Mouse (Mus musculus) heart, postnatal 36 days (tissue): ENCODE measurements at regions not wholly inside any gene's neighbourhood (a gene's known extent, or its start where the extent isn't known, plus 50 kb on each side); places are given as distances from the start of the nearest gene placed in this dataset.
A peak's percentile ranks its signal among the peaks of the same experiment; 100 is the strongest.

Experiments
- DNase-seq, 2 experiments: peaks; one replicate each; pipeline ENCODE4 v3.0.0; 2021 to 2022
- intact Hi-C: fragments of 180-260 bp; cut with DNase I; formaldehyde crosslinking; loops from one replicate; pipeline ENCODE4 v1.15.1; 2025

GRCm38 (mm10) chr5:33517625-33518024 is 83.8 kb upstream of the Nkx1-1 start:
- no peak for DNase-seq
- intact Hi-C loops: no loop called here

GRCm38 (mm10) chr5:33516211-33516610 is 82.4 kb upstream of the Nkx1-1 start:
- DNase-seq: no peak
- intact Hi-C loops: no loop called here

GRCm38 (mm10) chr5:33512253-33512884 is 78.6 kb upstream of the Nkx1-1 start:
- intact Hi-C loops: no loop called here
- no peak for DNase-seq

GRCm38 (mm10) chr5:33511529-33512252 is 77.9 kb upstream of the Nkx1-1 start:
- DNase-seq: no peak

GRCm38 (mm10) chr5:33505786-33506185 is 72.0 kb upstream of the Nkx1-1 start:
- no peak for DNase-seq
- intact Hi-C loops: no loop called here

More at GRCm38 (mm10) chr5:33511529-33512252, 77.9 kb upstream of the Nkx1-1 start:
- intact Hi-C loops: no loop called here

DNA sequence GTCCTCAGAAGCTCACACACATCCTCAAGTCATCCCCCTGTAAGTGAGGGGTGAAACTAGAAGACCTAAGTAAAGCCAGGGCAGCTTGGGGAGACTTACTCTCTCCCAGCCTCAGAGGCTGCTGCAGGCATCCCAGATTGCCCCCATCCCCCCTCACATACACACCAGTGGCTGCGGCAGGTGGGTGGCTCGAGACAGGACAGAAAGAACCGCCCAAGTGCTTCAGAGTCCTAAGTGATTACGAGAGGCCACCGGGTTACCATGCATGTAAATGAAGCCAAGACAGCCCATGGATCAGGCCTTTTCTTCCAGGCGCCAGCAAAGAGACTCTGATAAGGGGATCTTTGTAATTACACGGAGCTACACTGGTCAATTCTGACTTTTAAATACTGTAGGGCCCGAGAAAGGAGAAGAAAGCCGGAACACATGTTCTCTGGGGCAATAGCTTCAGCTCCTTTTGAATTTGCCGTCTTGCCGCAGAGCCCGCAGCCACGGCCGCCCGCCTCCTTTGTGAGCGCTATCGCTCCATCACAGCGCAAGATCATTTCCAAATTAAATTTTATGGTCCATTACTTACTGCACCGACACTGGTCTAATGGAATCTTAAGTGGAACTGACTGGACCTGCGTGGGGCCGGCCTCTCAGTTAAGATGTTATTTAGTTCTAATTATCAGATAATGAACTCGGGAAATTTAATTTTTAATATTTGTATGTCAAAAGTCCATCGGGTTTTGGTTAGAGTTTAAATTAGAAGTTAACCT is 68.1 kb upstream of the Nkx1-1 start:
- DNase-seq: no peak
- intact Hi-C loops: no loop called here

GRCm38 (mm10) chr5:33501211-33501610 is 67.4 kb upstream of the Nkx1-1 start:
- intact Hi-C loops: no loop called here
- no peak for DNase-seq

DNA sequence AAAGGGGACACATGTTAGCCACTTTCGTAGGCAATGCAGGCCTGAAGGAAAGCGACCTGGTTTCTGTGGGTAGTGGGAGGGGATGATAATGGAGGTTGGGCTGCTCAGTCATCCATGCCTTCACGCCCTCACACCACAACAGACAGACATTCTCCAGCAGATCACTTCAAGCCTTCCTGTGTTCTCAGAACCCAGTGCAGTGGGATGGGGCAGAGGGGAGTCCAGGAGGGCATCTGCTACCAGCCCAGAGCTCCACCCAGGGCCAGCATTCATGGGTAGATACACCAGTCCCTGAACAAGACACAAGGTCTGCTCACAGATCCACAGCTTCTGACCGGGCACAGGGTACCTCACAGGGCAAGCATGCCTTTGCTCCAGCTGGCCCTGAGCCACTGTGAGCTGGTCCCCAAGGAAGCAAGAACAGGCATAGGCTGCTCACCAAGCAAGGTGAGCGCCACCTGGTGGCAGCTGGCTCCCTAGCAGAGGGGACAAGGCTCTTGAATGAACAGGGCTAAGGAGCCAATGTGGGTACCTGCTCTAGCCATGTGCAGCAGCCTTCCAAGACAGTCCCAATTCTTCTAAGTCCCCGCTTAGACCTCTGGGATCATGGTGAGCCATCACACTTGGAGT is 62.2 kb upstream of the Nkx1-1 start:
- intact Hi-C loops: loop anchor here (1.0 to 5.0 kb wide), 3 partner anchors 54 to 103 kb away; no protein-coding TSS in a partner anchor
- DNase-seq: peak; percentile 61 to 72

- intact Hi-C loops: loop anchor here (5.0 kb wide), 2 partner anchors 53 to 92 kb away; no protein-coding TSS in a partner anchor
- DNase-seq: no peak
Observed at GRCm38 (mm10) chr5:33495276-33495675, 61.5 kb upstream of the Nkx1-1 start.

- intact Hi-C loops: no loop called here
- DNase-seq: no peak
Observed at GRCm38 (mm10) chr5:33492604-33493315, 59.0 kb upstream of the Nkx1-1 start.

DNA sequence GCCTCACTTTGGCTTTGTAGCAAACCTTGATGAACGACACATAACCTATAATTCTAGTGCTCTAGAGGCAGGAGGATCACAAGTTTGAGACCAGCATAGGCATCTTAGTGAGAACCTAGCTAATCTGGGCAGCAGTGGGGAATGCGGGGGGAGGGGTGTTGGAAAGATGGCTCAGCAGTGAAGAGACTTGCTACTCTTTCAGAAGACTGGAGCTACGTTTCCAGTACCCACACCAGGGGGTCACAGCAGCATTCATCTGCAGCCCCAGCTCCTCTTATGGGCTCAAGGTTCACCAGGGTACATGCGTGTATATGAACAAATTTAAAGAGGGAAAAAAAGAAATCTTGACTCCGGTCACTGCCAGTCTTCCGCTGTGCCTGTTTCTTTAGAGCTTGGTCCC is 55.5 kb upstream of the Nkx1-1 start:
- DNase-seq: no peak
- intact Hi-C loops: no loop called here

DNA sequence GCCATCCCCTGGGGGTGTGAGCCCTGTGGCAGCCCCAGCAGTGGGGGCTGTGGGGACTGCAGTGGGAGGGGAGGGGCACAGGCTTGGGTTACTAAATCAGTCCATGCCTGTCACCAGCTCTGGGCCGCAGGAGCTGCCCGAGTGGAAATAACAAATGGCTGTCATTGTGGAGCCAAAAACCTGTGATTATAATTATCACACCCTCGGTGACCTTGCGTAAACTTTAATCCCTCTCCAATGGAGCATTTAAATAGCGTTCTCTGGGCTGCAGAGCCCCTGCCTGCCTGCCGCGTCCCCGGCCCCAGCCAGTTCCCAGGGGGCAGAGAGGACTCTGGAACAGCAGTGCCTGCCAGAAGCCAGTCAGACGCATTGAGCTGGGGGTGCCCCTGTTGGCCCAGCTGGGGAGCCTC is 54.4 kb upstream of the Nkx1-1 start:
- intact Hi-C loops: no loop called here
- peak; percentile 6 to 17 for DNase-seq

DNA sequence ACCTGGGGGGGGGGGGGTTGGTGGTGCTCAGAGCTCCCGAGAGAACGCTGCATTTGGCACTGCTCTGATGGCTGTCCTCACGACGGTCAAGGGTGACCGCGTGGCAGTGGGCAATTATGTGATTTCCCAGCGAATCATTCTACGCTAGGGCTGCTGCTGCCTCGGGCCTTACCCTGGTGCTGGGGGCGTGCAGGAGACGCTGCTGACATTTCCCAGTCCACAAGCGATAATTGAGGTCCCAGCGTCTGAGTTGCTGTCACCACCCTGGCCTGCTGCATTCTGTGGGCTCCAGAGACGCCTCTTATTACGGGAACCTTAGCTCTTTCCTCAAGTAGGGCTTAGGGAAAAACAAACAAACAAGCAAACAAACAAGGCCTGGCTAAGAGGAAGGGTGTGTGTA is 52.0 kb upstream of the Nkx1-1 start:
- DNase-seq: no peak
- intact Hi-C loops: no loop called here
